Mouse (Mus musculus) layer of hippocampus, adult 9-10 months (tissue): ENCODE measurements around the gene Ccdc171.
"Not testable (repeated sequence)": the region's sequence is repeated elsewhere in the genome, so short reads cannot be mapped to it uniquely, and the experiment has no call there.

ENCODE experiments used
- DNase-seq: peaks from one replicate; pipeline ENCODE4 v3.0.0; 2022; ENCODE audit warnings: low spot score

Gene Ccdc171

GRCm38 (mm10) chr4:83525690-83526055 is 328 bp downstream of the Ccdc171 start:
- no peak for DNase-seq

GRCm38 (mm10) chr4:83526270-83526987 is 1.1 kb downstream of the Ccdc171 start:
- DNase-seq: no peak

- DNase-seq: no peak
Observed at GRCm38 (mm10) chr4:83526988-83527334, 1.6 kb downstream of the Ccdc171 start.

- no peak for DNase-seq
Observed at GRCm38 (mm10) chr4:83527921-83528320, 2.6 kb downstream of the Ccdc171 start.

GRCm38 (mm10) chr4:83530060-83530459 is 4.7 kb downstream of the Ccdc171 start:
- DNase-seq: not testable (repeated sequence)

GRCm38 (mm10) chr4:83533168-83533911 is 8.0 kb downstream of the Ccdc171 start:
- DNase-seq: no peak

GRCm38 (mm10) chr4:83534024-83534423 is 8.7 kb downstream of the Ccdc171 start:
- DNase-seq: no peak

GRCm38 (mm10) chr4:83549501-83549900 is 24.2 kb downstream of the Ccdc171 start:
- DNase-seq: no peak

- no peak for DNase-seq
Observed at GRCm38 (mm10) chr4:83567190-83568113, 42.1 kb downstream of the Ccdc171 start.

- DNase-seq: not testable (repeated sequence)
Observed at GRCm38 (mm10) chr4:83568145-83568544, 42.8 kb downstream of the Ccdc171 start.

- DNase-seq: peak; percentile 11
Observed at GRCm38 (mm10) chr4:83570569-83570968, 45.2 kb downstream of the Ccdc171 start.

- no peak for DNase-seq
Observed at GRCm38 (mm10) chr4:83571033-83571432, 45.7 kb downstream of the Ccdc171 start.

GRCm38 (mm10) chr4:83572521-83572920 is 47.2 kb downstream of the Ccdc171 start:
- DNase-seq: no peak

- DNase-seq: no peak
Observed at GRCm38 (mm10) chr4:83576315-83576714, 51.0 kb downstream of the Ccdc171 start.

GRCm38 (mm10) chr4:83580157-83580556 is 54.8 kb downstream of the Ccdc171 start:
- DNase-seq: no peak

- DNase-seq: no peak
Observed at GRCm38 (mm10) chr4:83587563-83587962, 62.2 kb downstream of the Ccdc171 start.

GRCm38 (mm10) chr4:83596486-83596885 is 71.1 kb downstream of the Ccdc171 start:
- DNase-seq: no peak

GRCm38 (mm10) chr4:83611111-83611510 is 85.8 kb downstream of the Ccdc171 start:
- DNase-seq: no peak

- DNase-seq: not testable (repeated sequence)
Observed at GRCm38 (mm10) chr4:83623021-83623711, 97.8 kb downstream of the Ccdc171 start.

GRCm38 (mm10) chr4:83623732-83624131 is 98.4 kb downstream of the Ccdc171 start:
- DNase-seq: no peak

GRCm38 (mm10) chr4:83651453-83651852 is 126.1 kb downstream of the Ccdc171 start:
- no peak for DNase-seq

- no peak for DNase-seq
Observed at GRCm38 (mm10) chr4:83655396-83655795, 130.1 kb downstream of the Ccdc171 start.
